Mouse (Mus musculus) 3134 (cell line): ENCODE measurements around the gene Dnm3.

Source experiments
- DNase-seq: peaks from one replicate; pipeline ENCODE4 v3.0.0-alpha.2; 2011; ENCODE audit warnings: low spot score; ENCODE audit not compliant: insufficient read length; ENCODE audit errors: extremely low read depth

Gene Dnm3

GRCm38 (mm10) chr1:162254944-162255343 lies 222.9 kb downstream of the Dnm3 start:
- DNase-seq, result no peak

GRCm38 (mm10) chr1:162253971-162254641 lies 223.7 kb downstream of the Dnm3 start:
- no peak for DNase-seq

GRCm38 (mm10) chr1:162252869-162253268 lies 225.0 kb downstream of the Dnm3 start:
- no peak for DNase-seq

GRCm38 (mm10) chr1:162247216-162247615 lies 230.6 kb downstream of the Dnm3 start:
- no peak for DNase-seq

GRCm38 (mm10) chr1:162243651-162243990 lies 234.2 kb downstream of the Dnm3 start:
- DNase-seq, result no peak

- no peak for DNase-seq
Measured at GRCm38 (mm10) chr1:162242980-162243650, 234.7 kb downstream of the Dnm3 start.

- no peak for DNase-seq
Measured at GRCm38 (mm10) chr1:162240720-162241119, 237.1 kb downstream of the Dnm3 start.

- DNase-seq, result no peak
Measured at GRCm38 (mm10) chr1:162238646-162239045, 239.2 kb downstream of the Dnm3 start.

- DNase-seq, result no peak
Measured at GRCm38 (mm10) chr1:162236624-162237159, 241.1 kb downstream of the Dnm3 start.

- peak; percentile 49 for DNase-seq
Measured at GRCm38 (mm10) chr1:162225621-162226147, 252.2 kb downstream of the Dnm3 start.

- no peak for DNase-seq
Measured at GRCm38 (mm10) chr1:162224817-162225605, 252.8 kb downstream of the Dnm3 start.

- no peak for DNase-seq
Measured at GRCm38 (mm10) chr1:162224061-162224460, 253.8 kb downstream of the Dnm3 start.

- no peak for DNase-seq
Measured at GRCm38 (mm10) chr1:162223258-162223940, 254.4 kb downstream of the Dnm3 start.

- no peak for DNase-seq
Measured at GRCm38 (mm10) chr1:162222353-162222752, 255.5 kb downstream of the Dnm3 start.

- DNase-seq, result no peak
Measured at GRCm38 (mm10) chr1:162221801-162222301, 256.0 kb downstream of the Dnm3 start.

- no peak for DNase-seq
Measured at GRCm38 (mm10) chr1:162220891-162221290, 256.9 kb downstream of the Dnm3 start.

GRCm38 (mm10) chr1:162219781-162220180 lies 258.1 kb downstream of the Dnm3 start:
- no peak for DNase-seq

GRCm38 (mm10) chr1:162218530-162219180 lies 259.2 kb downstream of the Dnm3 start:
- DNase-seq, result no peak

GRCm38 (mm10) chr1:162217340-162217974 lies 260.4 kb downstream of the Dnm3 start:
- DNase-seq, result no peak
